Mouse (Mus musculus) heart, adult 2 months (tissue): Measurements from ENCODE around the gene Gp1ba.
A peak's percentile ranks its signal among the peaks of the same experiment; 100 is the strongest.

ENCODE experiments used
- CTCF ChIP-seq: fragments of 200-600 bp; IDR thresholded peaks from 2 replicates; pipeline ENCODE4 v1.8.1; 2022; ENCODE audit warnings: antibody characterized with exemption, mild to moderate bottlenecking, moderate library complexity
- EP300 ChIP-seq: fragments of 200-500 bp; IDR thresholded peaks from 2 replicates; pipeline ENCODE4 v1.6.1; 2011; ENCODE audit warnings: low read depth, low read length, control low read depth; ENCODE audit not compliant: insufficient read depth
- POLR2A ChIP-seq: fragments of 200-500 bp; IDR thresholded peaks from 2 replicates; pipeline ENCODE4 v1.6.1; 2011; ENCODE audit warnings: mild to moderate bottlenecking, low read depth, low read length, control low read depth; ENCODE audit not compliant: insufficient read depth

DNA sequence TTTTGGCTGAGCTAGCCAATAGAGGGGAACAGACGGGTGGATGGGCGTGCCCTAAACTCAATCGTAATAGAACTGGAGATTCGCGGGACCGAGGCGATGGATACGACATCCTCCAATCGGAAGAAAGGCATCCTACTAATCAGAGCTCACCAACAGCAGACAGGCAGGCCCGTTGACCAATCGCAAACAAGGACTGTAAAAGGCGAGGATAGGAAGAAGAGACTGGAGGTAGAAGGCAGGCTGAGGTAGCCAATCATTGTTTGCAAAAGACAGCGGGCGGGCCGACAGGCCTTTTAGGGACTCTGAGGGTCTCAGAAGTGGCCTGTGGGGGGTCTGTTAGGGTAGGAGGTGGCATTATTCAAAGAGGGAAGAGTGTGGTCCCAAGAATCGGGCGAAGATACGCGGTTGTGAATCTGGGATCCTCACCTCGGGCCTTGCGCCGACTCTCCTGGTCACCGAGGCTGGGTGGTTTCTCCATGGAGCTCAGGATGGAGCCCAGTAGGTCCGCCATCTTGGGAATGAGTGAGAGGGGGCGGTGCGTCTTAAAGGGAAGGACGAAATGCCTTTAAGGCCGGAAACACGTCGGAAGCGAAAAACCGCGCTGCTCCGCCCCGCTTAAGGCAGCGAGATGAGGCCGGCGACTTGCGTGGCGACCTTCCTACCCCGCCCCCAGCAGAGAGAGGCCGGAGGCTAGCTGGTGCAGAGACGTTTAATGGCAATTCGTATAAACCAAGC lies 30.0 kb downstream of the Gp1ba start, which contains the start of gene Spag7:
- TF ChIP-seq CTCF = 0 out of 2 replicates have a peak, but pooled peaks have one; percentile 3
- peak; percentile 52; the same call in 1 of the 2 replicates for TF ChIP-seq EP300
- peak; percentile 92 for TF ChIP-seq POLR2A
